Mouse (Mus musculus) testis, postnatal 14 days (tissue): ENCODE results near the gene Cir1.

Experiments used
- DNase-seq: peaks from one replicate; pipeline ENCODE4 v3.0.0; 2021; ENCODE audit warnings: low spot score

Cir1 gene

GRCm38 (mm10) chr2:73312152-73313116 is at the start of gene Cir1, which contains the start of gene Scrn3:
TSS of gene Cir1 (minus strand) at chr2:73312701.
TSS of gene Scrn3 (plus strand) at chr2:73312601.
- peak; percentile 96 for DNase-seq

- no peak for DNase-seq
Measured at GRCm38 (mm10) chr2:73360536-73360935, 48.0 kb upstream of the Cir1 start.

GRCm38 (mm10) chr2:73359941-73360340 is 47.4 kb upstream of the Cir1 start:
- DNase-seq, result no peak

GRCm38 (mm10) chr2:73357004-73357403 is 44.5 kb upstream of the Cir1 start:
- DNase-seq, result no peak

- no peak for DNase-seq
Measured at GRCm38 (mm10) chr2:73351927-73352374, 39.5 kb upstream of the Cir1 start.

- DNase-seq, result no peak
Measured at GRCm38 (mm10) chr2:73351496-73351895, 39.0 kb upstream of the Cir1 start.

GRCm38 (mm10) chr2:73348221-73348620 is 35.7 kb upstream of the Cir1 start:
- no peak for DNase-seq

- no peak for DNase-seq
Measured at GRCm38 (mm10) chr2:73347766-73348165, 35.3 kb upstream of the Cir1 start.

GRCm38 (mm10) chr2:73347136-73347535 is 34.6 kb upstream of the Cir1 start:
- DNase-seq, result no peak

GRCm38 (mm10) chr2:73346345-73347086 is 34.0 kb upstream of the Cir1 start:
- no peak for DNase-seq

GRCm38 (mm10) chr2:73345204-73345603 is 32.7 kb upstream of the Cir1 start:
- no peak for DNase-seq

- no peak for DNase-seq
Measured at GRCm38 (mm10) chr2:73343701-73344100, 31.2 kb upstream of the Cir1 start.

GRCm38 (mm10) chr2:73338415-73338814 is 25.9 kb upstream of the Cir1 start:
- DNase-seq, result no peak

- no peak for DNase-seq
Measured at GRCm38 (mm10) chr2:73335949-73336348, 23.4 kb upstream of the Cir1 start.

- DNase-seq, result no peak
Measured at GRCm38 (mm10) chr2:73325871-73326270, 13.4 kb upstream of the Cir1 start.

- DNase-seq, result no peak
Measured at GRCm38 (mm10) chr2:73322991-73323390, 10.5 kb upstream of the Cir1 start.

GRCm38 (mm10) chr2:73319218-73319617 is 6.7 kb upstream of the Cir1 start:
- DNase-seq, result no peak

GRCm38 (mm10) chr2:73317426-73317825 is 4.9 kb upstream of the Cir1 start:
- no peak for DNase-seq

GRCm38 (mm10) chr2:73314311-73314710 is 1.8 kb upstream of the Cir1 start:
- no peak for DNase-seq

GRCm38 (mm10) chr2:73313117-73313501 is 608 bp upstream of the Cir1 start:
- DNase-seq, result peak; percentile 27

- no peak for DNase-seq
Measured at GRCm38 (mm10) chr2:73306006-73306405, 6.5 kb downstream of the Cir1 start.

GRCm38 (mm10) chr2:73304506-73304905 is 8.0 kb downstream of the Cir1 start:
- DNase-seq, result no peak

GRCm38 (mm10) chr2:73302722-73303121 is 9.8 kb downstream of the Cir1 start:
- DNase-seq, result no peak
